Mouse (Mus musculus) ES-Bruce4 (cell line): ENCODE measurements around the gene Etv3.

Experiments
- CTCF ChIP-seq: IDR thresholded peaks from one replicate; pipeline ENCODE4 v1.8.1; 2011; ENCODE audit warnings: low read depth, low read length
- POLR2A ChIP-seq: IDR thresholded peaks from one replicate; pipeline ENCODE4 v1.8.1; 2011; ENCODE audit warnings: low read length; ENCODE audit not compliant: insufficient read depth

DNA sequence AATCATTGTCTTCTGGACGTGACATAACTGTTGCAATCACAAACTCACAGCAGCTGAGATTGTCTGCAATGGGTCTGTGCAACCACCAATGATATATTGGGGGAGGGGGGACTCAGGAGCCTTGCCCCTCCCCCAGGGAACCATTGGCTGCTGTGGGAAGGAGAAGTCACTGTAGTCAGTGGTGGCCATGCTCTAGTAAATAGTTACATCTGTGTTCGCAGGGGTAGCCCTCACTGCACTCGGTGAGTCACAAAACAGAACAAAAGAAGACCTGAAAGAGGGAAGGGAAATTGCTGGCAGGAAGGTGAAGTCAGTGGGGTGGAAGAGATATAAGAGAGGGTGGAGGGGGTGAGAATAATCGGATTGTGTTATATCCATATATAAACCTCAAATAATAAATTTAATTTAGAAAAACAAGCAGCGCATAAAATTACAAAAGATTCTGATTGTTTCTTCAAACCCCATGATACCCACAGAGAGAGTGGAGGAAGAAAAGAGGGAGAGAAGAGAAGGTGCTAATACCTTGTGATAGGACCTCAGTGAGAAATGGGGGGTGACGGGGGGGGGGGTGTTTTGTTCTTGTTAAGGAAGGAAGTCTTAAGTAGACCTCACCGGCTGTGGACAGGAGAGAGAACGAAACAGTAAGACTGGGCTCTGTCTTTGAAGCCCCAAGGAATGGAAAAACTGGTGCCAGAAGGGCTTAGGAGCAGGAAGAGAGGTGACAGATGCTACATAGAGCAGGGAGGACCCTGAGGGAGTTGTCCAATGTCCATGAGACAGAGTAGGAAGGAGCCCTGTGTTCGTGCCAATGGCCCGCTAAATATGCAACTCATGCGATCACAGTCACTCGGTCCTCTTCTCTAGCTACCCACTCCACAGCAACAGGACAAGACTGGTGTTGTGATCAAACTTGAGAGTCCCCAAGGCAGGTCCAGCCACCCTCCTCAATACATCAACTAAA, 18.5 kb upstream of the Etv3 start:
- TF ChIP-seq CTCF (no peak), POLR2A (no peak)
